Mouse (Mus musculus) bone marrow macrophage, adult 2 months (primary cell): Measurements from ENCODE around the gene Tirap.

Experiments used
- CTCF ChIP-seq: IDR thresholded peaks from 2 replicates; pipeline ENCODE4 v1.5.1; 2012; ENCODE audit warnings: low read depth, mild to moderate bottlenecking, low read length, moderate library complexity
- POLR2A ChIP-seq: IDR thresholded peaks from 2 replicates; pipeline ENCODE4 v1.6.1; 2012; ENCODE audit warnings: mild to moderate bottlenecking, low read depth, low read length, borderline replicate concordance

DNA sequence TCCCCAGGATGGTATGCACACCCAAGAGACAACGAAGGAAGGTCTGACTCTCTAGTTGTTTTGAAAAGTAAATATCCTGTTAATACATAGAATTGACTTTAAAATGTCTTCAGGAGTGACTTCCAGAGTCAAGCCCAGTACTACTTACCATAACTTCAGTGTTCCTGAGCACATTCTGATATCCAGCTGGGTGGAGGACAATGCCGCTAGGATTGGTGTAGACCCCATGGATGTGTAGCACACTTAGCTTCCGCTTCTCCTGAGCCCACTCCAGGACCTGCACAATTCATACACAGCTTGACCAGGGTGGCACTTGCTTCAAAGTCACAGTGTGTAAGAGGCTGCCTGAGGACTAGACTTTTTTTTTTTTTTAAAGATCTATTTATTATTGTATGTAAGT lies 23.4 kb upstream of the Tirap start:
- TF ChIP-seq CTCF, result no peak
- TF ChIP-seq POLR2A, result no peak
